Mouse (Mus musculus): ENCODE results near the gene 4930544D05Rik. TPM values are rescaled to one million over a fixed set of nuclear protein-coding genes. Genes with fewer than 3 reads are reported as not detected.
"Not testable (repeated sequence)": the region's sequence is repeated elsewhere in the genome, so short reads cannot be mapped to it uniquely, and the experiment has no call there.

Gene 4930544D05Rik
- polyA plus RNA-seq (2014; fragmentation: Nextera tagmentation; extraction: Ambion mirVana), result not detected in 2 replicates

DNA sequence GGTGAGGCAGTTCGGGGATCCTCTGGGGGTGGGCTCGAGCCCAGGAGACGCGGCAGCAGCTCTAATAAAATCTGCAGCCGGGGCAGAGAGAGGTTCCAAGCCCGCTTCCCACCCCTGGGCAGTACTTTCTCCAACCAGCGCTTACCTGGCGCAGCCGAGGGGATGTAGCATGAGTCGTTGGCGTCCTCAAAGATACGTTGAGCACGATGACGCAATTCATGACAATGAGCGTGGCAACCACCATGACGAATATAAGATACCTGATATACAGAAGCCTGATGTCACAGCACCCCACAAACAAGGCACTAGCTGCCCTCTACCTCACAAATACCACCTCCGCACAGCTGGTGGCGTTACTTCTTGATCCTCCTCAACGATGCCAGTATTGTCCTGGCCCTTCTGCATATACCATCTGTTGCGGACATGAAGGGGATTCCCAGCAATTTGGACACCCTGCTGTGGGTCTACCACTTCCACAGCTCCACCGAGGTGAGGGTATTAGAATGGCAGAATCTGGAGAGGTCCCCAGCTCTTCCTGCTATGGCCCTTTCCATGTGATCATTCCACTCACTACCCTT, at the start of gene 4930544D05Rik:
Gene 4930544D05Rik (plus strand): TSS at position 333 of the 578 bp plus-strand sequence.
- 7% methylated on average over 21 of the region's 21 CpGs for WGBS
- Histone ChIP-seq H3K4me1 (ENCODE audit: control insufficient read depth in 2 of 2, insufficient read depth in 2 of 2, low read length in 2 of 2) (peaks cover 12 to 15% of the 10 kb centered on the region in 2 experiments), H3K9me3 (ENCODE audit: control insufficient read depth, low read length) (no peaks in the 10 kb centered on the region), H3K36me3 (ENCODE audit: control insufficient read depth, insufficient read depth, low read length) (peaks cover 28% of the 10 kb centered on the region), H3K4me3 (ENCODE audit: control insufficient read depth in 1 of 2, insufficient read depth in 1 of 2, low read depth in 1 of 2, low read length in 2 of 2) (peak within 1 kb of the TSS; percentile 37), H3K4me2 (ENCODE audit: low read length) (peak within 1 kb of the TSS; percentile 77), H3K27me3 (ENCODE audit: control insufficient read depth, insufficient read depth, low read length) (0 out of 2 replicates have a peak, but pooled peaks cover 7% of the 10 kb centered on the region), H3K27ac (replicated peaks in 1 of 2; ENCODE audit: control insufficient read depth in 1 of 2, insufficient read depth in 1 of 2, low read depth in 2 of 2, low read length in 2 of 2) (peak within 1 kb of the TSS; percentile 41 to 48), H3K9ac (ENCODE audit: low read length) (peak within 1 kb of the TSS; percentile 66)
- no peak for ATAC-seq (ENCODE audit: insufficient number of reproducible peaks, insufficient read depth, low FRiP score, low read depth)

DNA sequence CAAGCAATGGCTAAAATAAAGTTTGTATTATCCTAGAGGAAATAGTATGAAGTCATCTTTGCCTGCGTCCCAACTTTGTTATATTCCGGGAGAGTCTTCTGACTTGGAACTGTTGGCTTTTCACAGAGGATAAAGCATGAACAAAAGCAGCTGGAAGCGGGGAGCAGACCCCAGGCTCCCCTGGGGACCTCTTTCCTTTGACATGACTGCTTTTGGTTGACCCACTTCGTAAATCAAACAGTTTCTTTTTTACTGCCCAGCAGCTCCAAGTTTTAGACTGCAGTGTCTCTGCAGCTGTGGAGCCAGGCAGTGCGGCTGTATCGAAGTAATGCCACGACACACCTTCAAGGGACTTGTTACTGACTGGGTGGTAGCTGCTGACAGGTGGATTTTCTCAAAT, 49.1 kb upstream of the 4930544D05Rik start:
- WGBS, result 69% methylated on average over 7 of the region's 7 CpGs
- ATAC-seq (ENCODE audit: insufficient number of reproducible peaks, insufficient read depth, low FRiP score, low read depth), result no peak
- Histone ChIP-seq H3K36me3 (ENCODE audit: control insufficient read depth, insufficient read depth, low read length) (no peaks in the 10 kb centered on the region), H3K9ac (ENCODE audit: low read length) (no peak overlapping the region; the same call in 1 of the 2 replicates), H3K27me3 (ENCODE audit: control insufficient read depth, insufficient read depth, low read length) (no peaks in the 10 kb centered on the region), H3K27ac (replicated peaks in 1 of 2; ENCODE audit: control insufficient read depth in 1 of 2, insufficient read depth in 1 of 2, low read depth in 2 of 2, low read length in 2 of 2) (no peak overlapping the region), H3K4me2 (ENCODE audit: low read length) (no peak overlapping the region), H3K9me3 (ENCODE audit: control insufficient read depth, low read length) (no peaks in the 10 kb centered on the region), H3K4me3 (ENCODE audit: control insufficient read depth in 1 of 2, insufficient read depth in 1 of 2, low read depth in 1 of 2, low read length in 2 of 2) (no peak overlapping the region), H3K4me1 (ENCODE audit: control insufficient read depth in 2 of 2, insufficient read depth in 2 of 2, low read length in 2 of 2) (peaks cover 3 to 27% of the 10 kb centered on the region in 2 experiments; a peak in 3 of 4 replicates)

DNA sequence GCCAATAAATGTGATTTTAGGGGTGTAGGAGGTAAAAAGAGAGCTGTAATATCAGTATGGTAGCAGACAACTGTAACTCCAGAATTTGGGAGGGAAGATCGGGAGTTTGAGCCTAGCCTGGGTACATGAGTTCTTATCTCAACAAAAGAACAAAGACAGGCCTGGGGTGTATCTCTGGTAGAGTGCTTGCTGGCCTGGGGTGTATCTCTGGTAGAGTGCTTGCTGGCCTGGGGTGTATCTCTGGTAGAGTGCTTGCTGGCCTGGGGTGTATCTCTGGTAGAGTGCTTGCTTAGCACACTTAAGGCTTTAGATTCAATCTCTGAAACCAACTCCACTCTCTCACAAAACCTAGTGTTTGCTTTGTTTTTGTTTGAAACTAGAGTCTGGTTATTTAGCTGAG, 45.0 kb upstream of the 4930544D05Rik start:
- not testable (repeated sequence) for H3K9me3 ChIP-seq (ENCODE audit: control insufficient read depth, low read length); H3K36me3 ChIP-seq (ENCODE audit: control insufficient read depth, insufficient read depth, low read length); H3K27ac ChIP-seq (replicated peaks in 1 of 2; ENCODE audit: control insufficient read depth in 1 of 2, insufficient read depth in 1 of 2, low read depth in 2 of 2, low read length in 2 of 2); ATAC-seq (ENCODE audit: insufficient number of reproducible peaks, insufficient read depth, low FRiP score, low read depth); H3K4me2 ChIP-seq (ENCODE audit: low read length); H3K27me3 ChIP-seq (ENCODE audit: control insufficient read depth, insufficient read depth, low read length); H3K4me3 ChIP-seq (ENCODE audit: control insufficient read depth in 1 of 2, insufficient read depth in 1 of 2, low read depth in 1 of 2, low read length in 2 of 2); H3K9ac ChIP-seq (ENCODE audit: low read length)
- 37% methylated on average over 1 of the region's 1 CpGs for WGBS
- peaks cover 3 to 17% of the 10 kb centered on the region in 2 experiments for H3K4me1 ChIP-seq (ENCODE audit: control insufficient read depth in 2 of 2, insufficient read depth in 2 of 2, low read length in 2 of 2)

DNA sequence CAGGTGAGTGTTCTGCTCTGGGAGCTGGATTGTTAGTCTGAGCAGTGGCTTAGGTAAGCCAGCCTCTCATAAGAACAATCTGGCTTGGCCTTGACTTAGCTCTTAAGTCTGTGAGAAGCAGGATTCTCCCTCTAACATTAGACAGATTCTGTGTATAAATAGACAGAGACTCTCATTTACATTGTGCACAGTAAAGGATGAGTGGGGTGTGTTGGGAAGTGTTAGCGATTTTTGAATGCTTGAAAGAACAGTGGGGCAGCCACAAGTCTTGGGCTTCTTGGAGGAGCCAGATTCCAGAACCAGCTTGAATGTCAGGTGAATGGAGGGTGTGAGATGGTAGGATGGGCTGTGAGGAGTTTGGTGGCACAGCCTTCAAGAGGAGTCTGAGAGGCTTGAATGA, 44.0 kb upstream of the 4930544D05Rik start:
- H3K9ac ChIP-seq (ENCODE audit: low read length), result no peak overlapping the region
- H3K36me3 ChIP-seq (ENCODE audit: control insufficient read depth, insufficient read depth, low read length), result no peaks in the 10 kb centered on the region
- H3K27ac ChIP-seq (replicated peaks in 1 of 2; ENCODE audit: control insufficient read depth in 1 of 2, insufficient read depth in 1 of 2, low read depth in 2 of 2, low read length in 2 of 2), result no peak overlapping the region
- WGBS, result 87% methylated on average over 1 of the region's 1 CpGs
- H3K4me2 ChIP-seq (ENCODE audit: low read length), result no peak overlapping the region
- H3K4me1 ChIP-seq (ENCODE audit: control insufficient read depth in 2 of 2, insufficient read depth in 2 of 2, low read length in 2 of 2), result peaks cover 3 to 14% of the 10 kb centered on the region in 2 experiments
- no peak for ATAC-seq (ENCODE audit: insufficient number of reproducible peaks, insufficient read depth, low FRiP score, low read depth)
- no peaks in the 10 kb centered on the region for H3K27me3 ChIP-seq (ENCODE audit: control insufficient read depth, insufficient read depth, low read length)
- no peak overlapping the region for H3K4me3 ChIP-seq (ENCODE audit: control insufficient read depth in 1 of 2, insufficient read depth in 1 of 2, low read depth in 1 of 2, low read length in 2 of 2)
- H3K9me3 ChIP-seq (ENCODE audit: control insufficient read depth, low read length), result no peaks in the 10 kb centered on the region

DNA sequence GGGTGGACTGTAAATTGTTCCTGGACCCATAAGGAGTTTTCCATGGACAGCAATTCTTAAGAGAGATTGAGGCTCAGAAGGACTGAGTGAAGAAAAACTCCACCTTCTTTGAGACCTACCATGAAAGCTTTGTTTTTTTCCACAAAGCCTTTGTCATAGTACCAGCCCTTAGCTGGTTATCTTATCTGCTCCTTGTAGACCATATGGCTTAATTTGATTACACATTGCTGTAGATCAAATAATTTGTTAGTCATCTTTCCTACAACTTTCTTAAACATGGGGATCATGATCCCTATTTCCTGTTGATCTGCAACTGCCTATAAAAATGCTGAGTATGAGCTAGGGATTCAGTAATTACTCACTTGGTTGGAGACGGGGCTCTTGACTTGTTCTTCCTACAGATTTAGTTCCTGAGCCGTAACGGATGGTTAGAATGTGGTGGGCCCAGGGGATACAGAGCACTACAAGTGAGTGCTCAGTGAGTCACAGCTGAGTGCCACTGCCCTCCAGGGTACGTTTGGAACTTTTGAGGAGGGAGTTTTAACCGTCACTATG, 43.2 kb upstream of the 4930544D05Rik start:
- H3K9me3 ChIP-seq (ENCODE audit: control insufficient read depth, low read length), result no peaks in the 10 kb centered on the region
- H3K27ac ChIP-seq (replicated peaks in 1 of 2; ENCODE audit: control insufficient read depth in 1 of 2, insufficient read depth in 1 of 2, low read depth in 2 of 2, low read length in 2 of 2), result no peak overlapping the region
- no peak overlapping the region for H3K4me3 ChIP-seq (ENCODE audit: control insufficient read depth in 1 of 2, insufficient read depth in 1 of 2, low read depth in 1 of 2, low read length in 2 of 2)
- no peak overlapping the region for H3K4me2 ChIP-seq (ENCODE audit: low read length)
- WGBS, result 57% methylated on average over 5 of the region's 5 CpGs
- no peaks in the 10 kb centered on the region for H3K27me3 ChIP-seq (ENCODE audit: control insufficient read depth, insufficient read depth, low read length)
- no peak for ATAC-seq (ENCODE audit: insufficient number of reproducible peaks, insufficient read depth, low FRiP score, low read depth)
- H3K36me3 ChIP-seq (ENCODE audit: control insufficient read depth, insufficient read depth, low read length), result no peaks in the 10 kb centered on the region
- H3K9ac ChIP-seq (ENCODE audit: low read length), result no peak overlapping the region
- H3K4me1 ChIP-seq (ENCODE audit: control insufficient read depth in 2 of 2, insufficient read depth in 2 of 2, low read length in 2 of 2), result peaks cover 3 to 10% of the 10 kb centered on the region in 2 experiments

DNA sequence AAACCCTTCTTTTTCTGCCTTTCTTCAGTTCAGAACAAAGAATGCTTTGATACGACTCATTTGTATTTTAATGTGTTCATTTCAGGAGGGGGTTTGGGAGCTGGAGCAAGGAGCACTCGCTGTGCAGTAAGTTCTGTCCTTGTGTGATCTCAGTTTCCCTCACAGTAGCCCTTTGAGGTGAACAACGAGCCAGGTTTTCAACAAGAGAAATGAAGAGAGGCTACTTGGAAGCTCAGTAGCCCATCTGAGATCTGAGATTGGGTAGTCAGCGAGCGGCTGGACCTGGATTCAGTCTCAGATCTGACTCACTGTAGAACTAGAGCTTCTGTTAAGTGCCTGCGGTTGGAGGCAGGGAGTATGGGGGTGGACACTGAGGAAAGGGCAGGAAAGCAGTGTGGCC, 41.8 kb upstream of the 4930544D05Rik start:
- Histone ChIP-seq H3K27ac (replicated peaks in 1 of 2; ENCODE audit: control insufficient read depth in 1 of 2, insufficient read depth in 1 of 2, low read depth in 2 of 2, low read length in 2 of 2) (no peak overlapping the region), H3K4me3 (ENCODE audit: control insufficient read depth in 1 of 2, insufficient read depth in 1 of 2, low read depth in 1 of 2, low read length in 2 of 2) (no peak overlapping the region), H3K9ac (ENCODE audit: low read length) (no peak overlapping the region), H3K4me1 (ENCODE audit: control insufficient read depth in 2 of 2, insufficient read depth in 2 of 2, low read length in 2 of 2) (peaks cover 3 to 10% of the 10 kb centered on the region in 2 experiments), H3K9me3 (ENCODE audit: control insufficient read depth, low read length) (no peaks in the 10 kb centered on the region), H3K27me3 (ENCODE audit: control insufficient read depth, insufficient read depth, low read length) (no peaks in the 10 kb centered on the region), H3K36me3 (ENCODE audit: control insufficient read depth, insufficient read depth, low read length) (no peaks in the 10 kb centered on the region), H3K4me2 (ENCODE audit: low read length) (no peak overlapping the region)
- ATAC-seq (ENCODE audit: insufficient number of reproducible peaks, insufficient read depth, low FRiP score, low read depth), result no peak
- 79% methylated on average over 6 of the region's 6 CpGs for WGBS

DNA sequence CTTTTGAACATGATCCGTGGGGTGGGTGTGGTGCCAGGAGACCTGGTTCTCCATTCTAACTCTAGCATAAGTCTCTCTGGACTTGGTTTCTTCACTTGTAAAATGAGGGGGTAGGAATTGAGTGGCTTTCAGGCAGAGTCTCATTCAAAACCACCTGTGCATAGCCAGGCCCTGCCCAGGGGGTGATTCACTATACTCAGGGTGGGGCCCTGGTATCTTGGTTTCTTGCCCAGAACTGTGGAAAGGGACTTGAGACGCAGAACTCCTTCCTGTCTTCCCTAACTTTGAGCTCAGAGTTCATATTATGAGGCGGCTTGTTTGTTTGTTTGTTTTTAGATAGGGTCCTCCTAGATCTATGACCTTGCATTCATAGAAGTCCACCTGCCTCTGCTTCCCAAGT, 38.4 kb upstream of the 4930544D05Rik start:
- Histone ChIP-seq H3K27me3 (ENCODE audit: control insufficient read depth, insufficient read depth, low read length) (no peaks in the 10 kb centered on the region), H3K4me2 (ENCODE audit: low read length) (no peak overlapping the region), H3K27ac (replicated peaks in 1 of 2; ENCODE audit: control insufficient read depth in 1 of 2, insufficient read depth in 1 of 2, low read depth in 2 of 2, low read length in 2 of 2) (no peak overlapping the region), H3K9ac (ENCODE audit: low read length) (no peak overlapping the region), H3K4me3 (ENCODE audit: control insufficient read depth in 1 of 2, insufficient read depth in 1 of 2, low read depth in 1 of 2, low read length in 2 of 2) (no peak overlapping the region), H3K4me1 (ENCODE audit: control insufficient read depth in 2 of 2, insufficient read depth in 2 of 2, low read length in 2 of 2) (peaks cover 2 to 17% of the 10 kb centered on the region in 2 experiments; a peak in 3 of 4 replicates), H3K36me3 (ENCODE audit: control insufficient read depth, insufficient read depth, low read length) (no peaks in the 10 kb centered on the region), H3K9me3 (ENCODE audit: control insufficient read depth, low read length) (no peaks in the 10 kb centered on the region)
- 80% methylated on average over 3 of the region's 3 CpGs for WGBS
- no peak for ATAC-seq (ENCODE audit: insufficient number of reproducible peaks, insufficient read depth, low FRiP score, low read depth)
